Mouse (Mus musculus) kidney, adult 2 months (tissue): ENCODE data around the gene Cfap54.
A peak's percentile ranks its signal among the peaks of the same experiment; 100 is the strongest.

ENCODE experiments used
- CTCF ChIP-seq: fragments of 200-500 bp; conservative IDR thresholded peaks from 2 replicates; pipeline ENCODE4 v1.5.1; 2011; ENCODE audit warnings: low read depth, mild to moderate bottlenecking, control low read depth, low read length, moderate library complexity, mixed read lengths; ENCODE audit not compliant: insufficient read depth, insufficient read length
- POLR2A ChIP-seq: fragments of 200-500 bp; IDR thresholded peaks from one replicate; pipeline ENCODE4 v1.6.1; 2011; ENCODE audit warnings: low read depth, low read length, control low read depth

DNA sequence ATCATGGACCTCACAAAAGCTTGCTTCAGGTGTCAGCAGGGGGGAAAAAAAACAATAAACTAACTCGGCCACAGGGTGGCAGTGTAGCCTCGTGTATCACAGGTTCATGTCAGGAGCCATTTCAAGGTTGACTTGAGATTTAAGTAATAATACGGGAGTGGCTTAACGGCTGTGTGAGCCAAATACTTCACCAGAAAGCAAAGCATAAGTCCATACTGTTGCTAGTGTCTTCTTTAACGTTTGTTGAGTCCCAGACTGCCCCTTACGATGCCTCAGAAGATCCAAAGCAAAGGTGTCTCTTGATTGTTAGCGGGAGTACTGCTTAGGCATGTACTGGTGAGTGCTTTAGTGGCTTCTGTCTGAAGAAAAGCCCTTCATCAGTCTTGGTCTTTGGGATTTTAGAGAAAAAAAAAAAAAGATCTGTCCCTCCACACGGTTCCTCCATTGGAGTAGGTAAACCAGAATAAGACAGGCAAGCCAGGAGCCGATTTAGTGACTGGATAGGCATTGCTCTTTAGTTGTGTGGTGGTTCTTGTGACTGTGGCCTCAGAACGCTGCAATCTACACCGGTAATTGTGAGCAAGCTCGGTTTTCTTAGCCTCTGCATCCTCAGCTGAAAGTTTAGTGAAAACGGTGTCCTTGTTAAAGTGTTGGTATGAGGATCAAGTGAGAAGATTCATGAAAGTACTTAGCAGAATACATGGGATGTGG is 30.2 kb downstream of the Cfap54 start:
- TF ChIP-seq CTCF (peak; percentile 79), POLR2A (no peak)
